Mouse (Mus musculus) ES-E14 (cell line): ENCODE data around the gene Gm10644.

Experiments
- ZC3H11A ChIP-seq: IDR thresholded peaks from 2 replicates; pipeline ENCODE4 v1.6.1; 2012; ENCODE audit warnings: low read depth, mild to moderate bottlenecking, inconsistent platforms, low read length, borderline replicate concordance
- ZNF384 ChIP-seq: IDR thresholded peaks from 2 replicates; pipeline ENCODE4 v1.6.1; 2012; ENCODE audit warnings: low read depth, low read length, inconsistent platforms

DNA sequence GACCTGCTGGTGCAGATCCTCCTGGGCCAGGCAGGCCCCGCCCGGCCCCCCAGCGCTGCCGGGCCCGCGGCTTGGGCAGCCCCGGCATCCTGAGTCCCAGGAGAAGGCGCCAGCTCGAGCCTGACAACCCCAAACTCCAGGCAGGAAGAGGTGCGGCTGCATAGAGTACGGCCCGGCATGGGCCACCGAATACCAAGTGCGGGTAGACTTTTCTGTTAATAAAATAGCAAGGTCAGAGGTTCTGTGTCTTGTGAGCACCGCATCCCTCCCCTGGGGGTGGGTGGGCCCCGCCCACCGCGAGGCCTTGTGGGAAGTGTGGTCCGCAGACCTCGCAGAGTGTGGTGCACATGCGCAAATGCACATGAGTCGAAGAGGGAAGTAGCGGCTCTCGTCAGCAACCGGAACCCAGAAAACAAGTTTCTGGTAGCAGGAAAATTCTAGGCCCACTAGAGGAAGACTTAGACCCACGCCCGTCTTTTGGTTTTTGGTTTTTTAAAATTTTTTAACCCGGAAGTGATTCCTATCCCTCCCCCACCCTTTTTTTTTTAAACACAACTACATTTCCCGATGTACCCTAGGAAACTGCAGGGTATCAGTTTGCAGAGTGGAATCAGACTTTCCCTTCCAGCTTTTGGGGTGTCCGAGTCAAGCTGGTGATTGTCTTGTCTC, 49.7 kb upstream of the Gm10644 start:
- TF ChIP-seq ZC3H11A (no peak), ZNF384 (peak; percentile 94)
